ENCODE assay signal across 13 mouse cellular contexts in the genomic region with DNA sequence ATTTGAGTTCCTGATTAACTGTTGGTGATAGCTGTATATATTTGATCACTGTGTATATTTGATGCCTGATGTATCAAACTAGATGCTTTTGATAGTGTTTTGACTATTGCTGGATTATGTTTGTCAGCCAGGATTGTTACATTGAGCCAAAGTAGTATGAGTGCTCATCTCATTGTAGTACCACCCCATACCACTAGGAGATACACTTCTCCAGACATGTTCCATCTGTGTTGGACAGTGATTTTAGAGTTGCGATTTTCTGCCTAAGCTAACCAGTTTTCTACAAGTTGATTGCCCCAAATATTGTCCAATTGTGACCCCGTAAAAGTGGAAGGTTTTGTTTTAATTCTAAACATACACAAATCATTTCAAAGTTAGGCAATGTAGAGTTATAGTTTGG. TPM values are rescaled to one million over a fixed set of nuclear protein-coding genes. Genes with fewer than 3 reads are reported as not detected.
DNase-seq lines count a peak whose midpoint lies in the region; ATAC-seq and TF ChIP-seq lines count a peak whose summit lies in the region.
"Had no signal": no experiment of that assay in that cellular context is flagged by ENCODE, and none has a peak within 500 bp of the region (broad histone marks: within the 10 kb centered on the region; RNA-seq: fewer than 3 reads in every experiment).

No protein-coding gene starts in this region.

- H3K27ac ChIP-seq in embryonic facial prominence, embryonic 11.5 days (replicated peaks; ENCODE audit: low read depth, low read length), result no peak overlapping the region
- H3K27ac ChIP-seq in embryonic facial prominence, embryonic 10.5 days (replicated peaks), result no peak overlapping the region
- H3K27ac ChIP-seq in liver, embryonic 14.5 days, result no peak overlapping the region
- no peak overlapping the region for H3K27ac ChIP-seq in liver, embryonic 11.5 days (ENCODE audit: low read depth, low read length)
- H3K27ac ChIP-seq in ES-E14 (ENCODE audit: insufficient read depth, low read depth, low read length, poor library complexity, severe bottlenecking), result no peak overlapping the region
- H3K27ac ChIP-seq in midbrain, embryonic 10.5 days (replicated peaks), result no peak overlapping the region
- H3K27ac ChIP-seq: forebrain, embryonic 10.5 days; heart, embryonic 15.5 days; intestine, embryonic 15.5 days; macrophage; neural tube, embryonic 12.5 days had no signal

- no peak overlapping the region for H3K4me3 ChIP-seq in embryonic facial prominence, embryonic 11.5 days (ENCODE audit: low read depth, low read length)
- no peak overlapping the region for H3K4me3 ChIP-seq in embryonic facial prominence, embryonic 10.5 days
- no peak overlapping the region for H3K4me3 ChIP-seq in liver, embryonic 14.5 days (ENCODE audit: insufficient read depth in 1 of 2, low read depth in 2 of 2, low read length in 2 of 2)
- H3K4me3 ChIP-seq in liver, embryonic 11.5 days (ENCODE audit: low read depth, low read length), result no peak overlapping the region
- H3K4me3 ChIP-seq in ES-E14 (ENCODE audit: insufficient read depth in 1 of 2, low read depth in 1 of 2, low read length in 2 of 2, poor library complexity in 1 of 2, severe bottlenecking in 1 of 2), result no peak overlapping the region
- no peak overlapping the region for H3K4me3 ChIP-seq in midbrain, embryonic 10.5 days
- H3K4me3 ChIP-seq: forebrain, embryonic 10.5 days; heart, embryonic 15.5 days; intestine, embryonic 15.5 days; neural tube, embryonic 12.5 days had no signal

- no peaks in the 10 kb centered on the region for H3K4me1 ChIP-seq in embryonic facial prominence, embryonic 11.5 days (ENCODE audit: control insufficient read depth, insufficient read depth, low read length)
- H3K4me1 ChIP-seq in embryonic facial prominence, embryonic 10.5 days, result no peaks in the 10 kb centered on the region
- no peaks in the 10 kb centered on the region for H3K4me1 ChIP-seq in liver, embryonic 14.5 days (replicated peaks; ENCODE audit: control insufficient read depth in 2 of 2, insufficient read depth in 2 of 2, low read length in 1 of 2)
- no peaks in the 10 kb centered on the region for H3K4me1 ChIP-seq in liver, embryonic 11.5 days (replicated peaks; ENCODE audit: control insufficient read depth, insufficient read depth, low read length)
- H3K4me1 ChIP-seq in ES-E14 (ENCODE audit: control insufficient read depth in 2 of 2, insufficient read depth in 2 of 2, low read length in 2 of 2, poor library complexity in 1 of 2), result no peaks in the 10 kb centered on the region
- no peaks in the 10 kb centered on the region for H3K4me1 ChIP-seq in midbrain, embryonic 10.5 days
- H3K4me1 ChIP-seq: forebrain, embryonic 10.5 days; heart, embryonic 15.5 days; intestine, embryonic 15.5 days; neural tube, embryonic 12.5 days had no signal

- no peak overlapping the region for H3K4me2 ChIP-seq in embryonic facial prominence, embryonic 11.5 days (ENCODE audit: low read depth, low read length)
- no peak overlapping the region for H3K4me2 ChIP-seq in liver, embryonic 14.5 days (ENCODE audit: low read depth)
- H3K4me2 ChIP-seq in liver, embryonic 11.5 days, result no peak overlapping the region
- H3K4me2 ChIP-seq: heart, embryonic 15.5 days; intestine, embryonic 15.5 days; neural tube, embryonic 12.5 days had no signal

- TF ChIP-seq EP300 in liver, embryonic 14.5 days (IDR thresholded peaks at IDR 0.05; ENCODE audit: low read depth), result no peak

- WGBS in embryonic facial prominence, embryonic 11.5 days, result 87% methylated on average over 2 of the region's 2 CpGs
- WGBS in embryonic facial prominence, embryonic 10.5 days, result 71% methylated on average over 2 of the region's 2 CpGs
- 42% methylated on average over 2 of the region's 2 CpGs for whole genome bisulfite sequencing in liver, embryonic 14.5 days (ENCODE audit: insufficient replicate concordance)
- WGBS in liver, embryonic 11.5 days, result 46% methylated on average over 2 of the region's 2 CpGs
- WGBS in midbrain, embryonic 10.5 days, result 75% methylated on average over 2 of the region's 2 CpGs

- H3K36me3 ChIP-seq in embryonic facial prominence, embryonic 11.5 days (replicated peaks; ENCODE audit: control insufficient read depth, insufficient read depth, low read depth, low read length), result no peaks in the 10 kb centered on the region
- no peaks in the 10 kb centered on the region for H3K36me3 ChIP-seq in embryonic facial prominence, embryonic 10.5 days (replicated peaks)
- H3K36me3 ChIP-seq in liver, embryonic 14.5 days (replicated peaks; ENCODE audit: control insufficient read depth, insufficient read depth, low read depth), result no peaks in the 10 kb centered on the region
- H3K36me3 ChIP-seq in liver, embryonic 11.5 days (ENCODE audit: control insufficient read depth, insufficient read depth, low read length), result no peaks in the 10 kb centered on the region
- H3K36me3 ChIP-seq in ES-E14 (ENCODE audit: control insufficient read depth, insufficient read depth, low read length, poor library complexity, severe bottlenecking), result no peaks in the 10 kb centered on the region
- no peaks in the 10 kb centered on the region for H3K36me3 ChIP-seq in midbrain, embryonic 10.5 days
- H3K36me3 ChIP-seq: forebrain, embryonic 10.5 days; heart, embryonic 15.5 days; intestine, embryonic 15.5 days; neural tube, embryonic 12.5 days had no signal

- in situ Hi-C loops in ES-E14 (cut with MboI; ENCODE audit: low sequenced_read_pairs in 2 of 2, unreplicated experiment in 2 of 2), result no loop called here

- H3K27me3 ChIP-seq in embryonic facial prominence, embryonic 11.5 days (ENCODE audit: control insufficient read depth, insufficient read depth, low read length), result no peaks in the 10 kb centered on the region
- no peaks in the 10 kb centered on the region for H3K27me3 ChIP-seq in embryonic facial prominence, embryonic 10.5 days (replicated peaks; ENCODE audit: low read depth, poor library complexity, severe bottlenecking)
- H3K27me3 ChIP-seq in liver, embryonic 14.5 days (ENCODE audit: control insufficient read depth, insufficient read depth, low read length), result no peaks in the 10 kb centered on the region
- no peaks in the 10 kb centered on the region for H3K27me3 ChIP-seq in liver, embryonic 11.5 days (replicated peaks; ENCODE audit: control insufficient read depth, insufficient read depth, low read length)
- no peaks in the 10 kb centered on the region for H3K27me3 ChIP-seq in midbrain, embryonic 10.5 days (ENCODE audit: low read depth, poor library complexity, severe bottlenecking)
- H3K27me3 ChIP-seq: heart, embryonic 15.5 days; intestine, embryonic 15.5 days; neural tube, embryonic 12.5 days had no signal

- peak; percentile 21 for DNase-seq in embryonic facial prominence, embryonic 11.5 days (ENCODE audit: low spot score)
- no peak for DNase-seq in embryonic facial prominence, embryonic 10.5 days (ENCODE audit: low spot score)
- no peak for DNase-seq in liver, embryonic 14.5 days (ENCODE audit: low read depth in 3 of 3, low spot score in 3 of 3)
- no peak for DNase-seq in liver, embryonic 11.5 days (ENCODE audit: low spot score)
- peak; percentile 16 for DNase-seq in ES-E14 (ENCODE audit: low read depth, low spot score)
- DNase-seq in midbrain, embryonic 10.5 days (ENCODE audit: low spot score), result no peak

- no peak overlapping the region for H3K9ac ChIP-seq in embryonic facial prominence, embryonic 11.5 days (replicated peaks; ENCODE audit: low read length)
- H3K9ac ChIP-seq in liver, embryonic 14.5 days (replicated peaks), result no peak overlapping the region
- no peak overlapping the region for H3K9ac ChIP-seq in liver, embryonic 11.5 days (ENCODE audit: low read depth, low read length)
- no peak overlapping the region for H3K9ac ChIP-seq in ES-E14 (ENCODE audit: insufficient read depth, low read depth, low read length, poor library complexity, severe bottlenecking)
- H3K9ac ChIP-seq: heart, embryonic 15.5 days; intestine, embryonic 15.5 days; neural tube, embryonic 12.5 days had no signal

- no peak for ATAC-seq in embryonic facial prominence, embryonic 11.5 days (replicated peaks; ENCODE audit: insufficient number of reproducible peaks, low FRiP score, low TSS enrichment, low read depth)
- ATAC-seq in liver, embryonic 14.5 days (ENCODE audit: insufficient read depth), result no peak
- no peak for ATAC-seq in liver, embryonic 11.5 days (replicated peaks; ENCODE audit: low FRiP score)
- peak; percentile 64 for ATAC-seq in megakaryocyte progenitor cell, adult 5-6 weeks (replicated peaks; ENCODE audit: poor library complexity)
- ATAC-seq in frontal cortex, adult (ENCODE audit: low TSS enrichment), result no peak
- ATAC-seq: intestine, embryonic 15.5 days had no signal

- H3K9me3 ChIP-seq in embryonic facial prominence, embryonic 11.5 days (replicated peaks; ENCODE audit: control insufficient read depth, low read length), result no peaks in the 10 kb centered on the region
- no peaks in the 10 kb centered on the region for H3K9me3 ChIP-seq in embryonic facial prominence, embryonic 10.5 days
- no peaks in the 10 kb centered on the region for H3K9me3 ChIP-seq in liver, embryonic 14.5 days (ENCODE audit: control insufficient read depth, low read length)
- no peaks in the 10 kb centered on the region for H3K9me3 ChIP-seq in liver, embryonic 11.5 days (ENCODE audit: control insufficient read depth, low read length)
- no peaks in the 10 kb centered on the region for H3K9me3 ChIP-seq in ES-E14 (ENCODE audit: control insufficient read depth, insufficient read depth, low read depth, low read length)
- H3K9me3 ChIP-seq in midbrain, embryonic 10.5 days (replicated peaks), result no peaks in the 10 kb centered on the region
- H3K9me3 ChIP-seq: forebrain, embryonic 10.5 days; heart, embryonic 15.5 days; intestine, embryonic 15.5 days; neural tube, embryonic 12.5 days had no signal

- peak; percentile 45; the same call in 1 of the 2 replicates for TF ChIP-seq CTCF in liver, embryonic 14.5 days (IDR thresholded peaks at IDR 0.05; ENCODE audit: low read depth)

TF ChIP-seq in ES-E14, 5 proteins besides CTCF, POLR2A, EP300 and RAD21:
- TF ChIP-seq HCFC1 (IDR thresholded peaks at IDR 0.05; ENCODE audit: borderline replicate concordance, insufficient read depth, low read length) (no peak), ZC3H11A (IDR thresholded peaks at IDR 0.05; ENCODE audit: borderline replicate concordance, low read depth, low read length) (0 out of 2 replicates have a peak, but pooled peaks have one; percentile 13)
TF ChIP-seq in ES-E14: peak in this region for 1.

RNA-seq across cellular contexts. Expression of a gene that starts 51.8 kb away (rescaled TPM):
- 15.3 and 16.5 TPM in 2 replicates for polyA plus RNA-seq in embryonic facial prominence, embryonic 11.5 days (2014; fragmentation: Nextera tagmentation; extraction: Ambion mirVana)
- 14.6 and 16.1 TPM in 2 replicates for polyA plus RNA-seq in embryonic facial prominence, embryonic 10.5 days (2016; fragmentation: Nextera tagmentation; extraction: Ambion mirVana)
- 0.67 and 0.99 TPM in 2 replicates for polyA plus RNA-seq in liver, embryonic 14.5 days (2012; rRNA removed)
- 1.3 TPM in 2 replicates for polyA plus RNA-seq in liver, embryonic 14.5 days (2014; fragmentation: Nextera tagmentation; extraction: Ambion mirVana)
- 6.4 and 6.6 TPM in 2 replicates for polyA plus RNA-seq in liver, embryonic 11.5 days (2014; fragmentation: Nextera tagmentation; extraction: Ambion mirVana)
- 8.4 and 9.1 TPM in 2 replicates for total RNA-seq in ES-E14 (2012; rRNA removed)
- total RNA-seq in megakaryocyte progenitor cell, adult 5-6 weeks (2015), result 14.6 and 14.9 TPM in 2 replicates
- 5.7 TPM in 2 replicates for total RNA-seq in megakaryocyte progenitor cell, adult 5-6 weeks (2017)
- 12.6 and 15.2 TPM in 2 replicates for polyA plus RNA-seq in midbrain, embryonic 10.5 days (2016; fragmentation: Nextera tagmentation; extraction: Ambion mirVana)

Comparison
In these comparisons a context has a peak if more than half of its experiments do, and no peak if none do; other contexts are left out.
1. DNase-seq: peak in embryonic facial prominence, embryonic 11.5 days (single experiment) and ES-E14 (single experiment); none in embryonic facial prominence, embryonic 10.5 days (single experiment), liver, embryonic 14.5 days (0 of 3), liver, embryonic 11.5 days (single experiment) and midbrain, embryonic 10.5 days (single experiment).